Mouse (Mus musculus) midbrain, embryonic 15.5 days (tissue): ENCODE results near the gene Pparg. TPM values are rescaled to one million over a fixed set of nuclear protein-coding genes. Genes with fewer than 3 reads are reported as not detected.

Experiments
- ATAC-seq: fragments of 200-750 bp; cut with Nextera tagmentation; replicated peaks from 2 replicates; pipeline ENCODE4 v1.8.0; 2017; ENCODE audit warnings: moderate TSS enrichment
- H3K27ac ChIP-seq: fragments of 300-500 bp; sonication (generic); 2 replicates; pipeline ENCODE4 v1.5.1; 2015; ENCODE audit warnings: mild to moderate bottlenecking, inconsistent platforms
- H3K27me3 ChIP-seq: fragments of 300-500 bp; sonication (generic); replicated peaks from 2 replicates; pipeline ENCODE4 v1.6.1; 2015; ENCODE audit warnings: inconsistent platforms
- H3K36me3 ChIP-seq: fragments of 300-500 bp; sonication (generic); replicated peaks from 2 replicates; pipeline ENCODE4 v1.6.1; 2015; ENCODE audit warnings: inconsistent platforms
- H3K4me1 ChIP-seq: fragments of 300-500 bp; sonication (generic); 2 replicates; pipeline ENCODE4 v1.6.1; 2015; ENCODE audit warnings: inconsistent platforms
- H3K4me2 ChIP-seq: fragments of 300-500 bp; sonication (generic); 2 replicates; pipeline ENCODE4 v1.6.1; 2015; ENCODE audit warnings: inconsistent platforms, mild to moderate bottlenecking, moderate library complexity
- H3K4me3 ChIP-seq: fragments of 300-500 bp; sonication (generic); 2 replicates; pipeline ENCODE4 v1.5.1; 2015; ENCODE audit warnings: mild to moderate bottlenecking, inconsistent platforms
- H3K9ac ChIP-seq: fragments of 300-500 bp; sonication (generic); 2 replicates; pipeline ENCODE4 v1.6.1; 2015; ENCODE audit warnings: mild to moderate bottlenecking, inconsistent platforms
- H3K9me3 ChIP-seq: fragments of 300-500 bp; sonication (generic); 2 replicates; pipeline ENCODE4 v1.6.1; 2016; ENCODE audit warnings: inconsistent platforms
- WGBS: fragments of 180-500 bp; shearing (Covaris S2); methylation state at CpG from one replicate; pipeline ENCODE4 v1.1.7; 2015; ENCODE audit warnings: mixed read lengths; 5-methylcytosine and 5-hydroxymethylcytosine counted together
- polyA plus RNA-seq: library from polyadenylated mRNA; unstranded; fragments of >200 nt; fragmentation: Nextera tagmentation; extraction: Ambion mirVana; gene quantifications from 2 replicates; pipeline ENCODE4 v1.2.1, GENCODE M21; 2015

The Pparg gene
- polyA plus RNA-seq = 0.37 and 0.47 TPM in 2 replicates

DNA sequence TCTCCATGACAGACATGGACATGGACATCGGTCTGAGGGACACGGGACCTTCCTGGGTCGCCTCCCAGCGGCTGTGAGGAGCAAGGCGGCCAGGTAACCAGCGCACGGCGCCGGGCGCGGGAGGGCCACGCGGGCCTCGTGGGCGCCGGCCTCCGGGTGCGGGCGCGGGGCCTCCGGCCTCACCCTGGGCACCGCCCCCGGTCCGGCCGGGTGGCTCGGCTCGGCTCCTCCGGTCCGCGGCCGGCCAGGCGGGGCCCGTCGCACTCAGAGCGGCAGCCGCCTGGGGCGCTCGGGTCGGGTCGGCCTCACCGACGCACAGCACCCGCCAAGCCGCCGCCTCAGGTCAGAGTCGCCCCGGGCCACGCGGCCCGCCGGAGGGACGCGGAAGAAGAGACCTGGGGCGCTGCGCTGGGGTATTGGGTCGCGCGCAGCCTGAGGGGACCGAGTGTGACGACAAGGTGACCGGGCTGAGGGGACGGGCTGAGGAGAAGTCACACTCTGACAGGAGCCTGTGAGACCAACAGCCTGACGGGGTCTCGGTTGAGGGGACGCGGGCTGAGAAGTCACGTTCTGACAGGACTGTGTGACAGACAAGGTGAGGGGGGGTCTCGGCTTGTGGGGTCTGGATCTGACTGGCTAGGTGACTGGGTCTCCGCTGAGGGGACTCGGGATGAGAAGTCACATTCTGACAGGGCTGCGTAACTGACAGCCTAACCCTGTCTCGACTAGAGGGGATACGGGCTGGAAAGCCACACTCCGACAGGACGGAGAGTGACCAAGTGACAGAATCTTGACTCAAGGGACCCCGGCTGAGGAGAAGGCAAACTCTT is at the start of gene Pparg:
TSS of gene Pparg (plus strand) at position 176 of the 830 bp plus-strand sequence.
- under 1% methylated on average over 68 of the region's 76 CpGs for WGBS
- peaks cover 12% of the 10 kb centered on the region; the same call in 1 of the 2 replicates for H3K27me3 ChIP-seq
- H3K9me3 ChIP-seq = no peaks in the 10 kb centered on the region
- peaks cover 15% of the 10 kb centered on the region for H3K4me1 ChIP-seq
- H3K9ac ChIP-seq = peak within 1 kb of the TSS; percentile 48
- peak; percentile 84 for ATAC-seq
- H3K36me3 ChIP-seq = no peaks in the 10 kb centered on the region
- no peak within 1 kb of the TSS for H3K27ac ChIP-seq
- peak within 1 kb of the TSS; percentile 97 for H3K4me2 ChIP-seq
- peak within 1 kb of the TSS; percentile 50 for H3K4me3 ChIP-seq

DNA sequence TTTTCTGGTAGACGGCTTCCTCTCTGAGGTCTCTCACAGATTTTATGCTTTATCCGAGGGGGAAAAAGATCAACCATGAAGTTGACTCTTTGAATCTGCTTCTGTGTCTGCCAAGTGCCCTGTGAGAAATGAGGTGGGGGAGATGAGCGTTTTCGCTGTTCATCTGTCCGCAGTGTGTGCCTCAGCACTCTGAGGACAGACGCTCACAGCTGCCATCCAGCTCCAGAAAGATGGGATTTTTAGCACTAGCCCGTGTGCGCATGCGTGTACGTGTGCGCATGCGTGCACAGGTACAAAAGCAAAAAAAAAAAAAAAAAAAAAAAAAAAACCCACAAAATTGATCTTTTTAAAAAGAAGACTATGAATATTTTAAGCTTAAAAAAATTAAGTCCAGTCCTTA is 48.0 kb upstream of the Pparg start:
- WGBS = 58% methylated on average over 12 of the region's 12 CpGs
- Histone ChIP-seq H3K4me1 (no peaks in the 10 kb centered on the region), H3K9me3 (no peaks in the 10 kb centered on the region), H3K36me3 (no peaks in the 10 kb centered on the region), H3K27ac (peak overlapping the region; percentile 72), H3K9ac (0 out of 2 replicates have a peak overlapping the region, but pooled peaks have one; percentile 8), H3K4me2 (peak overlapping the region; percentile 28), H3K4me3 (peak overlapping the region; percentile 22), H3K27me3 (no peaks in the 10 kb centered on the region)
- ATAC-seq = peak; percentile 67; the same call in 1 of the 2 replicates

DNA sequence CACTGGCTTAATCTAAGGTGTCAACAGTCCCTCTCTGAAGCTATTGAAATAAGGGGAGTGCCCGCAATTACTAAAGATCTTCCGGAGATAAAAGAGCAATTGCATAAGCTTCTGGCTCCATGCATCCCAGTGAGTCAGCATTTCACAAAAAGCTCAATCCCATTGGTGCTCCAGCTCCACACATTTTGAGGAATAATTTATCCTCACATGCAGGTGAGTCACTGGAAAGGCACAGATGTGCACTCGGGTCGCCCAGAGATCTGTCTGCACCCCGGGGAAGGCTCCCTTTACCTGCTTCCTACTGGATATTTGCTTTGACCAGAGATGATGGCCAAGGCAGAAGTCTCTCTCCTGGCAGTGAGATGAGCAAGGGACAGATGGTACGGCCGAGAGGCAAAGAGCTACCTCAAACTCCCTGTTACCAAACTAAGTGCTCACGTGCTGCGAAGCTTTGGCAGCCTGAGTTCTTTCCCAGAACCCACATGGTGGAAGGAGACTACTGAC is 47.5 kb upstream of the Pparg start:
- Histone ChIP-seq H3K9ac (no peak overlapping the region), H3K4me2 (peak overlapping the region; percentile 28; the same call in 1 of the 2 replicates), H3K4me1 (no peaks in the 10 kb centered on the region), H3K27me3 (no peaks in the 10 kb centered on the region), H3K27ac (peak overlapping the region; percentile 63), H3K4me3 (no peak overlapping the region), H3K36me3 (no peaks in the 10 kb centered on the region), H3K9me3 (no peaks in the 10 kb centered on the region)
- no peak for ATAC-seq
- WGBS = 72% methylated on average over 9 of the region's 9 CpGs

DNA sequence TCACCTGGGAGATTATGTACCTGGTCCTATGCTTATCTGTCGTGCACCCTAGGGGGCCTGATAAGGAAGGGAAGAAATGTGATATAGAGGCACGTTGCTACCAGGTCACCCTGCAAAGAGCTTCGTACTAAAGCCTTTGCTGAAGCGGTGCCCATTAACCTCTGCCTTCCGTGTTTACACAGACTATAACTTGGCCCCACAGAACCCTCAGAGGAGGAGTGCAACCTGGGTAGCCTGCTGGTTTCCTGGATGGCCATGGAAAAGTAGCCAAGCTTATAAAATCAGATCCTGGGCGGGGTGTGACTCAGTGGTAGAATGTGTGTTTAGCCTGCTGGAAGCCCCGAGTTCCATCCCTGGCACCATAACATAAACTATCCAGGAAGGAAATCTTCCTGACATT is 46.8 kb upstream of the Pparg start:
- Histone ChIP-seq H3K9me3 (no peaks in the 10 kb centered on the region), H3K4me2 (no peak overlapping the region), H3K4me3 (no peak overlapping the region), H3K36me3 (no peaks in the 10 kb centered on the region), H3K27me3 (no peaks in the 10 kb centered on the region), H3K27ac (no peak overlapping the region), H3K4me1 (no peaks in the 10 kb centered on the region), H3K9ac (no peak overlapping the region)
- ATAC-seq = no peak
- WGBS = 76% methylated on average over 7 of the region's 7 CpGs

DNA sequence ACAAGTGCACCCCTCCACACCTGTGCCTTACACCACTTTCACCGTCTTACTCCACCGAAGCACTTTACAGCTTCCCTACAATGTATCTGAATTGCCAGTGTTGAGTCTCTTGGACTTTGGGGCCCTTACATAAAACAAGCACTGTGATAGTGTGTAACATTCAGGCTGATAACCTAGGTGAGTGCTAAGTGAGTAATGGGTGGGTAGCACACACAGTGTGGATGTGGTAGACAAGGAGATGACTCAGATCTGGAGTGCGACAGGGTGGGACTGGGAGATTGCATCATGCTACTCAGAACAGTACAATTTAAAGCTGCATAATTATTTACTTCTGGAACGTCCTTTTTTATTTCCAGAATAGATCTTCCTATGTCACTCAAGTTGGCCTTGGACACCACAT is 45.0 kb upstream of the Pparg start:
- no peaks in the 10 kb centered on the region for H3K27me3 ChIP-seq
- H3K4me3 ChIP-seq = no peak overlapping the region
- H3K27ac ChIP-seq = no peak overlapping the region
- no peak overlapping the region for H3K9ac ChIP-seq
- no peak overlapping the region for H3K4me2 ChIP-seq
- H3K4me1 ChIP-seq = no peaks in the 10 kb centered on the region
- WGBS = 92% methylated on average over 4 of the region's 4 CpGs
- H3K36me3 ChIP-seq = no peaks in the 10 kb centered on the region
- no peaks in the 10 kb centered on the region for H3K9me3 ChIP-seq
- ATAC-seq = no peak

GRCm38 (mm10) chr6:115316811-115317221 is 43.9 kb upstream of the Pparg start:
- no peaks in the 10 kb centered on the region for H3K4me1 ChIP-seq

DNA sequence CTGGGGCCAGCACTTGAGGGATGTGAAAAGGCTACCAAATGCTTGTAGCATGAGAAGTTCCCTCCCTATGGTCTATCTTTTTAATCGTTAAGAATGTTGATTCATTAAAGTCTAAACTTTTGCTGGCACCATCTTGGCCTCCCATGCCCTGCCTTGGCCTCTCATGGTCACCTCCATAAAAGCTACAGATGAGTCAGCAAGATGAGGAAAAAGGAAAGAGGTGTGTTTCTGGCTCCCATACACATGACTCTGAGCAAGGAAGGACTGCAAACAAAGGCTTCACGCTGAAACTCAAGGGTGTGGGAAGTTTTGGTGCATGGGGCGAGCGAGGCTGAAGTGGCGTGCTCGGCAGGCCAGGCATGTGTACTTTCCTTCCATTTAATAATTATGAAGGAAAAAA is 41.9 kb upstream of the Pparg start:
- no peak overlapping the region for H3K9ac ChIP-seq
- ATAC-seq = no peak
- no peak overlapping the region for H3K27ac ChIP-seq
- no peaks in the 10 kb centered on the region for H3K27me3 ChIP-seq
- H3K4me2 ChIP-seq = no peak overlapping the region
- H3K4me3 ChIP-seq = no peak overlapping the region
- 90% methylated on average over 6 of the region's 6 CpGs for WGBS
- H3K9me3 ChIP-seq = no peaks in the 10 kb centered on the region
- no peaks in the 10 kb centered on the region for H3K4me1 ChIP-seq
- no peaks in the 10 kb centered on the region for H3K36me3 ChIP-seq

More at GRCm38 (mm10) chr6:115316811-115317221, 43.9 kb upstream of the Pparg start:
- Histone ChIP-seq H3K27me3 (no peaks in the 10 kb centered on the region), H3K36me3 (no peaks in the 10 kb centered on the region), H3K9me3 (no peaks in the 10 kb centered on the region), H3K4me3 (no peak overlapping the region), H3K9ac (no peak overlapping the region), H3K4me2 (no peak overlapping the region), H3K27ac (no peak overlapping the region)
- ATAC-seq = no peak
- 70% methylated on average over 11 of the region's 11 CpGs for WGBS

GRCm38 (mm10) chr6:115319686-115320085 is 41.1 kb upstream of the Pparg start:
- no peak overlapping the region for H3K9ac ChIP-seq
- H3K36me3 ChIP-seq = no peaks in the 10 kb centered on the region
- no peak overlapping the region for H3K4me3 ChIP-seq
- ATAC-seq = no peak
- no peak overlapping the region for H3K27ac ChIP-seq
- H3K4me2 ChIP-seq = no peak overlapping the region
- 92% methylated on average over 4 of the region's 4 CpGs for WGBS
- no peaks in the 10 kb centered on the region for H3K4me1 ChIP-seq
- no peaks in the 10 kb centered on the region for H3K27me3 ChIP-seq
- H3K9me3 ChIP-seq = no peaks in the 10 kb centered on the region

GRCm38 (mm10) chr6:115320927-115321714 is 39.6 kb upstream of the Pparg start:
- H3K4me3 ChIP-seq = no peak overlapping the region
- H3K27ac ChIP-seq = no peak overlapping the region
- no peaks in the 10 kb centered on the region for H3K36me3 ChIP-seq
- H3K4me1 ChIP-seq = no peaks in the 10 kb centered on the region
- H3K27me3 ChIP-seq = no peaks in the 10 kb centered on the region
- H3K9ac ChIP-seq = no peak overlapping the region
- 85% methylated on average over 8 of the region's 8 CpGs for WGBS
- H3K9me3 ChIP-seq = no peaks in the 10 kb centered on the region
- H3K4me2 ChIP-seq = no peak overlapping the region
- no peak for ATAC-seq

DNA sequence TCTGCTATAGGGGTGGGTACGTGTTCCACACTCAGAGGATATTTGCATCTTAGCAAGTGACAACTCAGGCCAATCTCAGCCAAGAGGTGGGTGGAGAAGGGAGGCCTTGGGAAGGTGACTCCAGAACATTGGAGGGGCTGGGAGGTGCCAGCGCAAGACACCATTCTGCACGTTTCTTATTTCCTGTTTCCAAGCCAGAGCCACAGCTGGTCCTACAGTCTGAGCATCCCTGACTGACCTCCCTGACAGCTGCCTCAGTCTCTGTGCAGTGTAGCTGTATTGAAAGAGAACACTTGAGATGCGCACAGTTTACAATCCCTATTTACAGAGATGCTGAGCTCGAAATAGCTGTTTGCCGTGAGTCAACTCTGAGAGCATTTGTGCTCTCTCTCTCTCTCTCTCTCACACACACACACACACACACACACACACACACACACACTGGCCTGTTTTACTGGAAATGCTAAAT is 38.8 kb upstream of the Pparg start:
- no peak for ATAC-seq
- 62% methylated on average over 6 of the region's 6 CpGs for WGBS
- H3K4me1 ChIP-seq = no peaks in the 10 kb centered on the region
- no peak overlapping the region for H3K4me2 ChIP-seq
- no peak overlapping the region for H3K27ac ChIP-seq
- H3K27me3 ChIP-seq = no peaks in the 10 kb centered on the region
- no peaks in the 10 kb centered on the region for H3K36me3 ChIP-seq
- no peaks in the 10 kb centered on the region for H3K9me3 ChIP-seq
- no peak overlapping the region for H3K9ac ChIP-seq
- no peak overlapping the region for H3K4me3 ChIP-seq

DNA sequence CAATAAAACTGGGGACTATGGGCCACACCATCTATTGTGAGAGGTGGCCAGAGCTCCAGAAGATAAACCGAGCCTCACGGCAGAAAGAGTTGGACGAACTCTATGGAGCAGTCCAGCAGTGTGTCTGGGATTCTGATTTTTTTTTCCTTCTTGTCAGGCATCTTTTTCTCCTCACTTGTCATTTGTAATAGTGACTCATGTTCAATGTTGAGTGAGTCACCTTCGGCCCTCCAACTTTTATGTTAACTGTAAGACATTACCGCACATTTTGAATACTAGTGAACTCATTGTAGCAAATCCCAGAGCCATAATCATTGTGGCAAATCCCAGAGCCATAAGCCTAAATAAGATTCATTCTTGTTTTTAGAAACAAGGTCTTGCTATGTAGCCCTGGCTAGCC is 37.8 kb upstream of the Pparg start:
- no peak overlapping the region for H3K4me3 ChIP-seq
- no peaks in the 10 kb centered on the region for H3K4me1 ChIP-seq
- no peaks in the 10 kb centered on the region for H3K27me3 ChIP-seq
- no peaks in the 10 kb centered on the region for H3K36me3 ChIP-seq
- WGBS = 94% methylated on average over 5 of the region's 5 CpGs
- no peaks in the 10 kb centered on the region for H3K9me3 ChIP-seq
- H3K4me2 ChIP-seq = no peak overlapping the region
- H3K27ac ChIP-seq = no peak overlapping the region
- no peak for ATAC-seq
- no peak overlapping the region for H3K9ac ChIP-seq

DNA sequence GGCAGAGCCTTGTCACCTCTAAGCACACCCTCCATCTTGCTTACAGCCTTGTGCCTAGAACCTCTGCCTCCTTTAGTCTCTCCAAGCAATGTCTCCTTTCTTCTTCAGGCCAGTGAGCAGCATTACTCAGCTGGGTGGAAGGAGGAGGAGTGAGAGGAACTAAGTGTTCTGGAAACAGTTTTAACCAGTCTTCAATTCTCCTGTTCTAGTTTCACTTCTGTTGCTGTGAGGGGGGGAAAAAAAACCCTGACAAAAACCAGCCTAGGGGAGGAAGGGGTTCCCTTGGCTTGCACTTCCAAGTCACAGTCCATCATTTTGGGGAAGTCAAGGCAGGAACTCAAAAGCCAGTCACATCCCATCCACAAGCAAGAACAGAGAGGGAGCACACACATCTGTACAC is 29.8 kb upstream of the Pparg start:
- no peak overlapping the region for H3K27ac ChIP-seq
- H3K9me3 ChIP-seq = no peaks in the 10 kb centered on the region
- no peak overlapping the region for H3K4me2 ChIP-seq
- no peaks in the 10 kb centered on the region for H3K36me3 ChIP-seq
- ATAC-seq = no peak
- H3K9ac ChIP-seq = no peak overlapping the region
- H3K4me3 ChIP-seq = no peak overlapping the region
- no peaks in the 10 kb centered on the region for H3K4me1 ChIP-seq
- H3K27me3 ChIP-seq = no peaks in the 10 kb centered on the region
